Mouse (Mus musculus) embryonic facial prominence, embryonic 12.5 days (tissue): ENCODE measurements around the gene Ptpn11. TPM values are rescaled to one million over a fixed set of nuclear protein-coding genes. Genes with fewer than 3 reads are reported as not detected.
"Not testable (repeated sequence)": the region's sequence is repeated elsewhere in the genome, so short reads cannot be mapped to it uniquely, and the experiment has no call there.

Experiments
- ATAC-seq: fragments of 200-750 bp; cut with Nextera tagmentation; 2 replicates; pipeline ENCODE4 v1.8.0; 2017; ENCODE audit not compliant: insufficient number of reproducible peaks, insufficient read depth, low FRiP score, low TSS enrichment
- H3K27ac ChIP-seq: fragments of 300-500 bp; sonication (generic); 2 replicates; pipeline ENCODE4 v1.5.1; 2016; ENCODE audit warnings: mild to moderate bottlenecking
- H3K27me3 ChIP-seq: fragments of 300-500 bp; sonication (generic); 2 replicates; pipeline ENCODE4 v1.6.1; 2016; ENCODE audit warnings: mild to moderate bottlenecking, moderate library complexity
- H3K36me3 ChIP-seq: fragments of 300-500 bp; sonication (generic); 2 replicates; pipeline ENCODE4 v1.6.1; 2016; ENCODE audit warnings: mild to moderate bottlenecking
- H3K4me1 ChIP-seq: fragments of 300-500 bp; sonication (generic); 2 replicates; pipeline ENCODE4 v1.6.1; 2016
- H3K4me2 ChIP-seq: fragments of 300-500 bp; sonication (generic); replicated peaks from 2 replicates; pipeline ENCODE4 v1.6.1; 2016; ENCODE audit warnings: mild to moderate bottlenecking, moderate library complexity
- H3K4me3 ChIP-seq: fragments of 300-500 bp; sonication (generic); 2 replicates; pipeline ENCODE4 v1.5.1; 2016; ENCODE audit warnings: mild to moderate bottlenecking
- H3K9ac ChIP-seq: fragments of 300-500 bp; sonication (generic); 2 replicates; pipeline ENCODE4 v1.6.1; 2016; ENCODE audit warnings: mild to moderate bottlenecking, moderate library complexity
- H3K9me3 ChIP-seq: fragments of 300-500 bp; sonication (generic); 2 replicates; pipeline ENCODE4 v1.6.1; 2016; ENCODE audit warnings: mild to moderate bottlenecking, moderate library complexity
- WGBS: fragments of 180-500 bp; shearing (Covaris S2); methylation state at CpG from one replicate; pipeline ENCODE4 v1.1.7; 2016; 5-methylcytosine and 5-hydroxymethylcytosine counted together
- polyA plus RNA-seq: library from polyadenylated mRNA; unstranded; fragments of >200 nt; fragmentation: Nextera tagmentation; extraction: Ambion mirVana; gene quantifications from 2 replicates; pipeline ENCODE4 v1.2.1, GENCODE M21; 2016

Gene Ptpn11
- polyA plus RNA-seq, 1 experiment from 2014 or later: 24.0 TPM

DNA sequence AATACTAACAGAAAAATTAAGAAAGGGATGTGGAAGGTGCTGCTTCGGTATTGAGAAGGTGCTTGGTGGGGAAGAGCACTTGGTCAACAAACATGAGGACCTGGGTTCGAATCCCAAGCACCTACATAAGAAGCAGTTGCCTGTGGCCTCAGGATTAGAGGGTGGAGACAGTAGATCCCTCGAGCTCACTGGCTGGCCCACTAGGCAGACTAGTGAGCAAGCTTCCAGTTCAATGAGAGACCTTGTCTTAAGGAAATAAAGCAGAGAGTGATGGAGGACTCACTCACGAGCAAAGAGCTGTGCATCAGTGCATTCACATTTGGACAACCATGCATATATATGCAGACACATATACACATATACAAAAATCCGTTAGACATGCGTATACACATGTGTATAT is 20.9 kb upstream of the Ptpn11 start:
- Histone ChIP-seq H3K4me1 (0 out of 2 replicates have a peak, but pooled peaks cover 3% of the 10 kb centered on the region), H3K4me3 (no peak overlapping the region), H3K9me3 (no peaks in the 10 kb centered on the region), H3K36me3 (peaks cover 57% of the 10 kb centered on the region), H3K9ac (no peak overlapping the region), H3K4me2 (no peak overlapping the region), H3K27ac (no peak overlapping the region), H3K27me3 (no peaks in the 10 kb centered on the region)
- no peak for ATAC-seq
- 94% methylated on average over 6 of the region's 6 CpGs for WGBS

DNA sequence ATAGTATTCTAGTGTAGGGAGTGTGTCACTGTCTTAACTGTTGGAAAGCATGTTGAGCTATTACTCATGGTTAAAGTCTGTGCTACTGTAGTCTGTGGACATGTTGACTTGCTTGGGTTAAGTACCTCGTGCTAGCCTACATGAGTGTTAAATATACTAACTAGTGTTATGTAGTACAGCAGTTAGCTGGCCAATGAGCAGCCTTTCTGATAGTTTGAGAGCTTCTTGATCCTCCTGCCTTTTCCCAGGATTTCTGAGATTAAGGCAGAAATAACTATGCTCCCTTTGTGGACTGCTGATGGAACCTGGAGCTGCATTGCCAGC is 19.4 kb upstream of the Ptpn11 start:
- H3K4me3 ChIP-seq: no peak overlapping the region
- no peaks in the 10 kb centered on the region for H3K9me3 ChIP-seq
- ATAC-seq: no peak
- peaks cover 18% of the 10 kb centered on the region for H3K4me1 ChIP-seq
- 93% methylated on average over 1 of the region's 1 CpGs for WGBS
- H3K36me3 ChIP-seq: peaks cover 73% of the 10 kb centered on the region
- H3K4me2 ChIP-seq: no peak overlapping the region
- no peaks in the 10 kb centered on the region for H3K27me3 ChIP-seq
- no peak overlapping the region for H3K9ac ChIP-seq
- no peak overlapping the region for H3K27ac ChIP-seq

DNA sequence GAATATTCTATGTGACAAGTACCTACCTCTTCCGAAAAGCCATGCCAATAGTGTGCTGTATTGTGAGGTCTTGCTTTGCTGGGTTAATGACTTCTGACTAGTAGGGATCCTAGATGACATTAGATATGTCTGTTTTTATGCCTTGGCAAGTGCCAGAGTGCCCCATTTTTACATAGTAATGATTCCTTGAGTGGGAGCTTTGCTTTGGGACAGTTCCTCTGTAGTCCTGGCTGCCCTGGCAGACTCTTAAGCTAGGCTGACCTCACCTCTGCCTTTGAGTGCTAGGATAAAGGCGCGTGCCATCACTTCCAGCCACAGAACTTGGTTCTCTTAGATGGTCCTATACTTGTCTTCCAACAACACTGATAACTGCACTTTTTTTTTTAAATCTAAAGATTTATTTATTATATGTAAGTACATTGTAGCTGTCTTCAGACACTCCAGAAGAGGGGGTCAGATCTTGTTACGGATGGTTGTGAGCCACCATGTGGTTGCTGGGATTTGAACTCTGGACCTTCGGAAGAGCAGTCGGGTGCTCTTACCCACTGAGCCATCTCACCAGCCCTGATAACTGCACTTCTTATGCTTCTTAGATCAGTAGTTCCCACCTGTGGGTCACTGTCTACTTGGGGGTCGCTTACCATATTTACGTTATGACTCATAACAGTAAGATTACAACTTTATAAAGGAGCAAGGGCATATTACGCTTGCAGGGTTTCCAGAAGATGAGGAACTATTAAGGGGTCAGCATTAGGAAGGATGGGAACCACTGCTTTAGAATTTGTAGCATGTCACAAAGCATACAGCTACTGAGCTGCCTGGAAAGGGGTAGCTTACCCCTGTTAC is 18.8 kb upstream of the Ptpn11 start:
- WGBS: 89% methylated on average over 9 of the region's 9 CpGs
- no peak for ATAC-seq
- Histone ChIP-seq H3K9me3 (no peaks in the 10 kb centered on the region), H3K36me3 (peaks cover 74% of the 10 kb centered on the region), H3K27me3 (no peaks in the 10 kb centered on the region), H3K4me3 (no peak overlapping the region), H3K27ac (no peak overlapping the region), H3K9ac (no peak overlapping the region), H3K4me1 (peaks cover 18% of the 10 kb centered on the region), H3K4me2 (no peak overlapping the region)

DNA sequence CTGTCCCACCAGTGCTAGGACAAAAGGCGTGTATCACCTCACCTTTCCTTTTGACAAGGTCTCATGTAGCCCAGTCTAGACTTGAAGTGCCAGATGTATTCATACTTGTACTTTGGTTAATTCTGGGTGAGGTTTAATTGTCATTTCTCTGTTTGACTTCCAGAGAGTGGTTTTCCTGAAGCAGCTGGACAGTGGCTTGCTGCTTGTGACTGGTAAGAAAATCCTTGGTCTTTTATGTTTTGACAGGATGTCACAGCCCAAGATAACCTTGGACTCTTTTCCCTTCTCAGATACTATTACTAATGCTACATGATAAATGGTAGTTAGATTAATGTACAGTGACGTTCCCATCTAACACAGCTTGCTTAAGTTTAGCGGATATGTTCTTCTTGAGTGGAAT is 15.8 kb upstream of the Ptpn11 start:
- Histone ChIP-seq H3K4me3 (no peak overlapping the region), H3K36me3 (peaks cover 63% of the 10 kb centered on the region), H3K27ac (no peak overlapping the region), H3K9ac (no peak overlapping the region), H3K9me3 (no peaks in the 10 kb centered on the region), H3K4me2 (no peak overlapping the region), H3K27me3 (no peaks in the 10 kb centered on the region), H3K4me1 (peaks cover 18% of the 10 kb centered on the region)
- ATAC-seq: no peak
- WGBS: 86% methylated on average over 3 of the region's 3 CpGs

DNA sequence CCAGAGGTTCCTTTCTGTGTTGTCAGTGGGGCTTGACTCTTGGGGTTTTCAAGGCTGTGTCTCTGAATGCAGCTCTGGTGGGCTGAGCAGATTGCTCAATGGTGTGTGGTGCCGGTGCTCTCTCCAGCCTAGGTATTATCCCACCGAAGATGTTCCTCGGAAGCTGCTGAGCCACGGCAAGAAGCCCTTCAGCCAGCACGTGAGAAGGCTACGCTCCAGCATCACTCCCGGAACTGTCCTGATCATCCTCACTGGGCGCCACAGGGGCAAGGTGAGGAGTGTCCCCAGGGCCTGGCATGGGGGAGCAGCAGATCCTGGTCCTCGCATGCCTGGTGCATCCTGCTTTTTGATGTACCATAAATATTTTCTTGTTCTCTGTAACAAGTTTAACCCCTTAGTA is 15.3 kb upstream of the Ptpn11 start:
- no peaks in the 10 kb centered on the region for H3K27me3 ChIP-seq
- H3K9ac ChIP-seq: peak overlapping the region; percentile 99; the same call in 1 of the 2 replicates
- WGBS: 78% methylated on average over 9 of the region's 9 CpGs
- peak overlapping the region; percentile 98; the same call in 1 of the 2 replicates for H3K4me3 ChIP-seq
- H3K27ac ChIP-seq: no peak overlapping the region
- peaks cover 18% of the 10 kb centered on the region for H3K4me1 ChIP-seq
- peaks cover 59% of the 10 kb centered on the region for H3K36me3 ChIP-seq
- H3K4me2 ChIP-seq: peak overlapping the region; percentile 62; the same call in 1 of the 2 replicates
- no peaks in the 10 kb centered on the region for H3K9me3 ChIP-seq
- ATAC-seq: no peak

DNA sequence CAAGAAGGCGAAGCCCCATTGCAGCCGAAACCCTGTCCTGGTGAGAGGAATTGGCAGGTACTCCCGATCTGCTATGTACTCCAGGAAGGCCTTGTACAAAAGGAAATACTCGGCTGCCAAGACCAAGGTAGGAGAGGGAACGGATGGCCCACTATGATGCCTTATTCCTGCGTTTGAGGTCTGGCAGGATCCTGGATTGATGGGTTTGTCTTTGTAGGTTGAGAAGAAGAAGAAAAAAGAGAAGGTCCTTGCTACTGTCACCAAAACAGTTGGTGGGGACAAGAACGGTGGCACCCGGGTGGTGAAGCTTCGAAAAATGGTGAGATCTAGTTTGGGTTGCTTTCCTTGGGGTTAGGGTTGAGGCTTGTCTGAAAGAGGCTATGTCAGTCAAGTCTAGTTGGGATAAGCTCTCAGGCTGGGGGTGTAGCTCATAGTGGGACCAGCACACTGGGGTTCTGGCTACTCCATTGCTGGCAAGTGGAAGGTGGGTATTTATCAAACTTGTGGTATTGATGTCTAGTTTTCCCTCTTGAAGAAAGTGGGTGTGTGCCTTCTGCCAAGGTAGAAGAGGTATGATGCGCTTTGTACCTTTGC is 14.4 kb upstream of the Ptpn11 start:
- not testable (repeated sequence) for ATAC-seq, H3K27me3 ChIP-seq, H3K27ac ChIP-seq, H3K9me3 ChIP-seq
- peak overlapping the region; percentile 62 for H3K4me2 ChIP-seq
- H3K4me3 ChIP-seq: peak overlapping the region; percentile 98
- H3K9ac ChIP-seq: peak overlapping the region; percentile 99
- peaks cover 50% of the 10 kb centered on the region for H3K36me3 ChIP-seq
- 74% methylated on average over 8 of the region's 10 CpGs for whole genome bisulfite sequencing
- H3K4me1 ChIP-seq: peaks cover 18% of the 10 kb centered on the region

DNA sequence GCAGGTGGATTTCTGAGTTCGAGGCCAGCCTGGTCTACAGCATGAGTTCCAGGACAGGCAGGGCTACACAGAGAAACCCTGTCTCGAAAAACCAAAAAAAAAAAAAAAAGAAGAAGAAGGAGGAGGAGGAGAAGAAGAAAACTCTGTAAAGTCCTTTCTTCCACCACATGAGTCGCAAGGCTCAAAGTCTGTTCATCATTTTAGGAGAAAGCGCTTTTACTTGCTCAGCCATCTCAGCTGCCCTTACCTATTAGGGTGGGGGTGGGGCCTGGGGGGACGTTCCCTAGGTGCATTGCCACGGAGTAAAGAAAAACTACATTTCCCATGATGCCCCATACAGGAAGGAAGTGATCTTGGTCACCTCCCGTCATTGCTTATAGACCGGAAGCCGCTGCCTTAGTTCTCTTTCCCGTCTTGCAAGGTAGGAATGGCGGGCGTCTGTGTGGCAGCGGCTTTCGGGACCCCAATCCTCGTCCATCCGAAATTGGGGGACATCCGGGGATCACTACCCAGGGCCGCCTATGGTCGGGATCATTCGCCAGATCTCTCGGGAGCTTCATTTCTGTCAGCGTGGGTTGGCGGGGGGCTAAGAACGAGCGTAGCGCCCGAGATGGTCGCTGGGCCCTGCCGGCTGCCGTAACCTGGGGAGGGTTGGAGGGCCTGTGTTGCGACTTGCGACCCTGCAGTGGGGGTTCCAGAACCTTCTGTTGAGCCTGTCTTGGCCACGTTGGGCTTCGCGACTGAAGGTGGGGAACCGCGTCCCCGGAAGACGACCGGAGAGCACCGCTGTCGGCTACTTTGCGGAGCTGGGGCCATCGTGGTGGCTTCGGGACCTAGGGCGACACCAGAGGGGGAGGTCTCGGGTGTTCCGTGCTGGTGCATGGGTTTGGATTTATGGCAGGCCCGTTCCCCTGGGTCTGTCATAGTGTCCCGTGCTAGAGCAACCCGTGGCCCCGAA is 13.2 kb upstream of the Ptpn11 start, which contains the start of gene Rpl6:
Gene Rpl6, plus strand, starts transcription at position 350 of the 958 bp plus-strand sequence.
- peaks cover 18% of the 10 kb centered on the region for H3K4me1 ChIP-seq
- peak; percentile 76 for ATAC-seq
- WGBS: 2% methylated on average over 52 of the region's 52 CpGs
- H3K36me3 ChIP-seq: peaks cover 39% of the 10 kb centered on the region
- peak within 1 kb of the TSS; percentile 86 for H3K27ac ChIP-seq
- no peaks in the 10 kb centered on the region for H3K9me3 ChIP-seq
- no peaks in the 10 kb centered on the region for H3K27me3 ChIP-seq
- peak within 1 kb of the TSS; percentile 98 for H3K4me3 ChIP-seq
- H3K9ac ChIP-seq: peak within 1 kb of the TSS; percentile 99
- peak within 1 kb of the TSS; percentile 62 for H3K4me2 ChIP-seq

DNA sequence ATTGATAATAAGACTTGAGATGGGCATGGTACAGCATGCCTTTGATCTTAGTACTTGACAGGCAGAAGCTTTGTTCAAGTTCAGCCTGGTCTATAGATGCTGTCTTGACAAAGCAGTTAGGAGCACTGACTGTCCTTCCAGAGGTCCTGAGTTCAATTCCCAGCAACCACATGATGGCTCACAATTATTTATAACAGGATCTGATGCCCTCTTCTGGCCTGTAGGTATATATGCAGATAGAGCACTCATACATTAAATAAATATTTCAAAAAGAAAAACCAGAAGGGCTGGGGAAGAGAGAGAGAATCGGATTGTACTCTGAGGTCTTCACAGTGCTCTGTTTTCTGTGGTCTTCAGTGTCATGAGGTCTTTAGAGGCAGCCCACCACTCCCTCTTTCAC is 11.3 kb upstream of the Ptpn11 start:
- no peak for ATAC-seq
- Histone ChIP-seq H3K4me3 (no peak overlapping the region), H3K9ac (no peak overlapping the region), H3K4me2 (no peak overlapping the region), H3K9me3 (no peaks in the 10 kb centered on the region), H3K4me1 (peaks cover 15% of the 10 kb centered on the region), H3K27me3 (no peaks in the 10 kb centered on the region), H3K27ac (no peak overlapping the region), H3K36me3 (peaks cover 20% of the 10 kb centered on the region)
- WGBS: 82% methylated on average over 1 of the region's 1 CpGs

DNA sequence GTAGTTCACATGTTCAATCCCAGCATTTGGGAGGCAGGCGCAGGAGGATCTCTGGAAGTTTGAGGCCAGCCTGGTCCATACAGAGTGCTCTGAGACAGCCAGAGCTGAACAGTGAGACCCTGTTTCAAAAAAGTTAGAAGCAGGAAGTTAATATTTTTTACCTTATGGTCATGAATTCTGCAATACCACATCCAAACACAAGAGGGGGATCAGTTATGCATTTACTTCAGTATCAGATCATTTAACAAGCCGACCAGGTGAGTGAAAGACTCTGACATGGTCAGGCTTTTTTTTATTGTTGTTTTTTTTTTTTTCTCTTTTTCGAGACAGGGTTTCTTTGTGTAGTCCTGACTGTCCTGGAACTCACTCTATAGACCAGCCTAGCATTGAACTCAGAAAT is 10.5 kb upstream of the Ptpn11 start:
- 42% methylated on average over 3 of the region's 3 CpGs for WGBS
- peaks cover 12% of the 10 kb centered on the region for H3K4me1 ChIP-seq
- H3K9ac ChIP-seq: no peak overlapping the region
- H3K9me3 ChIP-seq: no peaks in the 10 kb centered on the region
- H3K36me3 ChIP-seq: peaks cover 13% of the 10 kb centered on the region
- H3K4me3 ChIP-seq: no peak overlapping the region
- no peak overlapping the region for H3K4me2 ChIP-seq
- no peak for ATAC-seq
- H3K27me3 ChIP-seq: no peaks in the 10 kb centered on the region
- no peak overlapping the region for H3K27ac ChIP-seq

DNA sequence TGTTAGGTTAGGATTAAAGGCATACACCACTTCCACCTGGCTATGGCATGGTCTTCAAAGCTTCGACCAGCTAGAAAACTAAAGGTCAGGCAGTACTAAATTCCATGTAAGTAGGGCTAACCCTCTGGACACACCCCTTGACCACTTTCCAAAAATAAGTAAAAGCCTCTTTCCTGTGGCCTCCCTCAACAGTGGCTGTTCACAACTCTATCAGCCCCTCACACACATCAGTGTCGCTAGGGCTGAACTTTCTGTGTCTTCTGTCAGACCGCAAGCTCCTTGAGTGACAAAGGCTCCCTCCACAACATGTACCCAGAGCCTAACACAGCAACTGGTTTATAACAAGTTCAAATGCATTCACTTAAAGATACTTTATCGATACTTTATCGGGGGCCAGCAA is 7.2 kb upstream of the Ptpn11 start:
- Histone ChIP-seq H3K27ac (no peak overlapping the region), H3K9ac (no peak overlapping the region), H3K27me3 (no peaks in the 10 kb centered on the region), H3K4me3 (no peak overlapping the region), H3K4me2 (no peak overlapping the region), H3K36me3 (no peaks in the 10 kb centered on the region), H3K4me1 (no peaks in the 10 kb centered on the region), H3K9me3 (no peaks in the 10 kb centered on the region)
- 83% methylated on average over 5 of the region's 5 CpGs for WGBS
- ATAC-seq: no peak

DNA sequence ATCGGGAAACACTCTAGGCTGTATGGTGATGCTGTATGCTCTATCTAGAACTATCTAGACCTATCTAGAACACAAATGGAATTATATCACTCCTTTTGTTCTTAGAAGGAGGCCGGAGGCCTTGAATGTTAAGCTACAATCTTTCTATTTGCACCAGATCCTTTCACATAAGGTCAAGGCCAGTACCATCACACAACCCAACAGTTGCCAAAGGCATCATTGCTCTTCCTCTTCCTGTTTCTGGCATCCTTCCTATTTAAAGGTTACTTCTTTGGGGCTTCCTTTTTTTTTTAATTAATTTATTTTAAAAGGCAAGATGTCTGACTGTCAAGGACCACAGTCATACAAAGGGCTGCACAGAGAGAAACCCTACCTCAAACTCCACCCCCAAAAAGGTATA is 6.1 kb upstream of the Ptpn11 start:
- Histone ChIP-seq H3K36me3 (no peaks in the 10 kb centered on the region), H3K27me3 (no peaks in the 10 kb centered on the region), H3K4me1 (no peaks in the 10 kb centered on the region), H3K27ac (no peak overlapping the region), H3K9me3 (no peaks in the 10 kb centered on the region), H3K4me2 (no peak overlapping the region), H3K4me3 (no peak overlapping the region), H3K9ac (no peak overlapping the region)
- 87% methylated on average over 2 of the region's 2 CpGs for WGBS
- no peak for ATAC-seq
